Mouse (Mus musculus): ENCODE results near the gene Tmem256. TPM values are rescaled to one million over a fixed set of nuclear protein-coding genes. Genes with fewer than 3 reads are reported as not detected.
"Not testable (repeated sequence)": the region's sequence is repeated elsewhere in the genome, so short reads cannot be mapped to it uniquely, and the experiment has no call there.

The Tmem256 gene
- total RNA-seq, 1 experiment from 2014 or later, result 13.3 TPM

- ATAC-seq (ENCODE audit: extremely low read depth, insufficient number of reproducible peaks, low FRiP score, poor library complexity, severe bottlenecking), result 0 out of 2 replicates have a peak, but pooled peaks have one; percentile 4
Measured at GRCm38 (mm10) chr11:69846738-69847688, 8.7 kb downstream of the Tmem256 start.

DNA sequence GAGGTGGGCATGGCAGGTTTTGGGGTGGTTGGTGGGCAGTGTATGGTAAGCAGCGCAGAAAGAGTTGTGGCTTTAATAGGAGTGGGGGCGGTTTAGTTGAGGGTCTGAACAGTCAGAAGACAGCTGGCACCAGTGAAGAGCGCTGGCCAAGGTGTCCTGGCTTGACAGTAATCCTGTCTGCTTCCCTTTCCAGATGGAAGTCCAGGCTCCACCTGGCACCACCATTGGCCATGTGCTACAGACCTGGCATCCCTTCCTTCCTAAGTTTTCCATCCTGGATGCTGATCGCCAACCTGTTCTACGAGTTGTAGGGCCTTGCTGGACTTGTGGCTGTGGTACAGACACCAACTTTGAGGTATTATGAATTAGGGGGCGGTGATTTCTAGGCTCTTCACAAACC, 9.7 kb downstream of the Tmem256 start:
- ATAC-seq (ENCODE audit: extremely low read depth, insufficient number of reproducible peaks, low FRiP score, poor library complexity, severe bottlenecking), result no peak

GRCm38 (mm10) chr11:69849128-69849527, 10.8 kb downstream of the Tmem256 start:
- ATAC-seq (ENCODE audit: extremely low read depth, insufficient number of reproducible peaks, low FRiP score, poor library complexity, severe bottlenecking), result no peak

GRCm38 (mm10) chr11:69849884-69850283, 11.6 kb downstream of the Tmem256 start:
- no peak for ATAC-seq (ENCODE audit: extremely low read depth, insufficient number of reproducible peaks, low FRiP score, poor library complexity, severe bottlenecking)

- ATAC-seq (ENCODE audit: extremely low read depth, insufficient number of reproducible peaks, low FRiP score, poor library complexity, severe bottlenecking), result no peak
Measured at GRCm38 (mm10) chr11:69850754-69851153, 12.4 kb downstream of the Tmem256 start.

GRCm38 (mm10) chr11:69853994-69854393, 15.7 kb downstream of the Tmem256 start:
- no peak for ATAC-seq (ENCODE audit: extremely low read depth, insufficient number of reproducible peaks, low FRiP score, poor library complexity, severe bottlenecking)

DNA sequence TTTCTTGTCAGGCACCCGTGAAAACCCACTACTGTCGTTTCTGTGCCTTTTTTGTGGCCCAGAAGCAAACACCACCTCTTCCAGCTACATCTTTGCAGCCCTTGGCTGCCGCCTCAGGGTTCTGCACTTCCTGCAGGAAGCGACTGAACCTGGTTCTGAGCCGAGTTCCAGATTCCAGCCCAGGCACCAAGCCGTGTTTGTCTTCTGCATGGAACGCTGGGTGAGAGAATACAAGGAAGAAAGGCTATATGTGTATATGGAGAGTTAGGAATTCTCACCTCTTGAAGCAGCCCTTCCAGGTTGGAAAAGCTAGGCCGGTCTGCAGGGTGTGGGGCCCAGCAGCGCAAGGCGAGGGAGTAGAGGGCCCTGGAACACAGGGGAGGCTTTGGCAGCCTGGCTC, 16.4 kb downstream of the Tmem256 start:
- ATAC-seq (ENCODE audit: extremely low read depth, insufficient number of reproducible peaks, low FRiP score, poor library complexity, severe bottlenecking), result no peak

GRCm38 (mm10) chr11:69855347-69855746, 17.0 kb downstream of the Tmem256 start:
- ATAC-seq (ENCODE audit: extremely low read depth, insufficient number of reproducible peaks, low FRiP score, poor library complexity, severe bottlenecking), result no peak

DNA sequence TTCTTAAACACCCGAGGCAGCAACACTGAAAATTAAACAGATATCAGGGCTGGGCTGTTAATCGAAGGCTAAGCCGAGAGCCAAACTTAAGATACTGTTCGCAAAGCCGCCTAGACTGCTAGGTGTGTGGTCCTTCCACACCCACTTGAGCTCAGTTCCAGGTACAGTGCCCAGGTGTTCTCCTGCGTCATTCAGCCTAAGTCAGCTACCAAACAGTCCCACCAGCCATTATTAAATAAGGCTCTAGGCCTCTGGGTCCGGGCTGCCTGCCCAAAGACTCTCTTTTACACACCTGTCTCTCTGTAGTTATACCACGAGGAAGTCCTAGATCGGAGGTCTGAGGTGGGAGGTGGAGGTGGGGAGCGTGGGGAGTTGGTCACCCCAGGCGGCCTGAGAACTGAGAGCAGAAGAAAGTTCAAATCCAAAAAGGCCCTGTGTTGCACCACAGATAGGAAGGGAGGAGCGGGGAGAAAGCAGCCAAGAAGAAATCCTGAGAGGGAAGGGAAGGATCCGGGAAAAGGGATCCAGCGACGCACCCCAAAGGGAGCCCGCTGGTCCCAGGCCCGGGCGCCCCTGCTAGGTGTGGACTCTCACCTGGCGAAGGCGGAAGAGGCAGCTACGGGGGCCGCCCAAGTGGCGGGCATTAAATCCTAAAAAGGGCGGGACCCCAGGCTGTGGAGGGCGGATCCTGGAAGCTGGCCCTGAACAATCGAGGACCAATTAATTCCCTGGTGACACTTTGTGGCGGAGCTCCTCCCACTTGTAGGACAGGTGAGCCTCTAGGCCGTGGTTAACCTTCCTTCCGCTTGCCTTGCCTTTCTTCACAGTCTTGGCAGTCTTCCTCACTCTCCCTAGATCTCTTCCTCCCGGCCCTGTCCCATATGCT, 20.0 kb downstream of the Tmem256 start, which contains the start of gene Tnk1:
TSS of gene Tnk1 (minus strand) at position 618 of the 886 bp plus-strand sequence.
- no peak for ATAC-seq (ENCODE audit: extremely low read depth, insufficient number of reproducible peaks, low FRiP score, poor library complexity, severe bottlenecking)

DNA sequence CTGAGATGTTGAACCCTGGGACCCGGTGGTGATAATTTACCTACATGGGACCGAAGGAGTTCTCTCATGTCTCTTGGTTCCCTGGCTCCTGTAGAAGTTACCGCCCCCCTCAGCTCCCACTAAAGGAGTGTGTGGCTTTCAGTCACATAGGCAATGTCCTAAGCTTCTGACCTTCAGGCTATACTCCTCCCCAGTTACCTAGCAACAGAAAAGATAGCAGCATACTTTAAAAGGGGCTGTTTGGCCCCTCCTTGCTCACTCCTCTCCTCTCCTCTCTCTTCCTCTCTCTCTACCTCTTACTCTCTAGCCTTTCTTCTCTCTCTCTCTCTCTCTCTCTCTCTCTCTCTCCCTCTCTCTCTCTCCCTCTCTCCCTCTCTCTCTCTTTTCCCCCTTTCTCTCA, 25.4 kb downstream of the Tmem256 start:
- not testable (repeated sequence) for ATAC-seq (ENCODE audit: extremely low read depth, insufficient number of reproducible peaks, low FRiP score, poor library complexity, severe bottlenecking)

- no peak for ATAC-seq (ENCODE audit: extremely low read depth, insufficient number of reproducible peaks, low FRiP score, poor library complexity, severe bottlenecking)
Measured at GRCm38 (mm10) chr11:69864138-69864860, 26.0 kb downstream of the Tmem256 start.

DNA sequence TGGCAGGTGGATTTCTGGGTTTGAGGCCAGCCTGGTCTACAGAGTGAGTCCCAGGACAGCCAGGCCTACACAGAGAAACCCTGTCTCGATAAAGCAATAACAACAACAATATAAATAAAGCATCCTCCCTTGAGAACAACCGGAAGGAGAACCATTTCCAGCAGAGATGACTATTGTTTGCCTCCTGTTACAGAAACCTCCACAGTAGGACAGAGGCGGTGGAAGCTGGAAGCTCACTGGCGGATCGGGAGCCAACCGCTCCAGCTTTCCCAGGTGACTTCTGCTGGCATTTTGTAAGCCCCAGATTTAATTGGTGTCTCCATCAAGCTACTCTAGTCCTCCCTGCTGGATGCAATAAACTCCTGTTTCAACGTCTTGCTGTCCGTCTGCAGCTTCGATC, 27.2 kb downstream of the Tmem256 start:
- ATAC-seq (ENCODE audit: extremely low read depth, insufficient number of reproducible peaks, low FRiP score, poor library complexity, severe bottlenecking), result no peak

GRCm38 (mm10) chr11:69867335-69867734, 29.0 kb downstream of the Tmem256 start:
- ATAC-seq (ENCODE audit: extremely low read depth, insufficient number of reproducible peaks, low FRiP score, poor library complexity, severe bottlenecking), result no peak

GRCm38 (mm10) chr11:69870289-69871069, 32.2 kb downstream of the Tmem256 start:
- ATAC-seq (ENCODE audit: extremely low read depth, insufficient number of reproducible peaks, low FRiP score, poor library complexity, severe bottlenecking), result no peak

DNA sequence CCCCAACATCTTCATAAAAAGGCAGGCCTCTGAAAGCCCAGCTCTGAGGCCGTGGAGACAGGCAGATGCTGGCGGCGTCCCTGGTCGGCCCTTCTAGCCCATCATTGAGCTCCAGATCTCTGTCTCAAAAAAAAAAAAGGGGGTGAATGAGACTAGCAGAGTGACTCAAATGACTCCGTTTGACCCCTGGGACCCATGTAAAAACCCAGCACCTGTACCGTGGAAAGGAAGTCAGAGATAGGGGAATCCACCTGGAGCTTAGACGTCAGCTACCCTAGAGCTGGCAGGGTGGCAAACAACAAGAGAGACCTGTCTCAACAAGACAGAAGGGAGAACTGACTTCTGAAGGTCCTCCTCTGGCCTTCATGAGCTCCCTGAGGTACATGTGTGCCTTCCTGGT, 33.5 kb downstream of the Tmem256 start:
- no peak for ATAC-seq (ENCODE audit: extremely low read depth, insufficient number of reproducible peaks, low FRiP score, poor library complexity, severe bottlenecking)

- ATAC-seq (ENCODE audit: extremely low read depth, insufficient number of reproducible peaks, low FRiP score, poor library complexity, severe bottlenecking), result no peak
Measured at GRCm38 (mm10) chr11:69872451-69872850, 34.1 kb downstream of the Tmem256 start.

DNA sequence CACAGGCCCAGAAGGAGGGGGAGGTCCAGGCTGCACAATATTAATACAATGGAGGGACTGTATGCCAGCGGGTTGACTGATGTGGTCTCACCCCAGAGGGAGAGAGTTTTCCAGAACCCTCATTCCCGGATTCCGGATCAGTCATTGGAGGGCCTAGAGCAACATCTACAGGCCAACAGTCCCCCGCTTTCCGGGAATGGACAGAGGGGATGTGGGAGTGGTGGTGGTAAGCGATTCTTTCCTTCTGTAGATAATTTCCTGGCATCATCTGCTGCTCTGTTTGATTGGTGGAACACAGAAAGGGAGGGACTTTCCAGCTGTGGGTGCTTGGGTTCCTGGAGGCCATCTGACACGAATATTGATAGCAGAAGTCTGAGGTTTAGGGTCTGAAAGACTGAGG, 37.9 kb downstream of the Tmem256 start:
- no peak for ATAC-seq (ENCODE audit: extremely low read depth, insufficient number of reproducible peaks, low FRiP score, poor library complexity, severe bottlenecking)

GRCm38 (mm10) chr11:69876867-69877266, 38.6 kb downstream of the Tmem256 start:
- ATAC-seq (ENCODE audit: extremely low read depth, insufficient number of reproducible peaks, low FRiP score, poor library complexity, severe bottlenecking), result peak; percentile 58

Measured in neutrophil, adult 5-6 weeks (primary cell).